Mouse (Mus musculus): ENCODE measurements at regions not wholly inside any gene's neighbourhood (a gene's known extent, or its start where the extent isn't known, plus 50 kb on each side); places are given as distances from the start of the nearest gene placed in this dataset.
A peak's percentile ranks its signal among the peaks of the same experiment; 100 is the strongest.

- 63% methylated on average over 10 of the region's 10 CpGs for WGBS
- H3K4me3 ChIP-seq (replicated peaks): no peak overlapping the region
- H3K27ac ChIP-seq: no peak overlapping the region
- H3K4me1 ChIP-seq: no peaks in the 10 kb centered on the region
- H3K27me3 ChIP-seq: no peaks in the 10 kb centered on the region
- no peak overlapping the region for H3K4me2 ChIP-seq
- no peaks in the 10 kb centered on the region for H3K36me3 ChIP-seq
- no peak overlapping the region for H3K9ac ChIP-seq
- ATAC-seq (replicated peaks; ENCODE audit: low FRiP score): no peak
- H3K9me3 ChIP-seq (replicated peaks): no peaks in the 10 kb centered on the region
Measured at GRCm38 (mm10) chr1:185111347-185112016, 92.4 kb upstream of the Rab3gap2 start.

- no peak for ATAC-seq (replicated peaks; ENCODE audit: low FRiP score)
- WGBS: 54% methylated on average over 7 of the region's 7 CpGs
- no peak overlapping the region for H3K4me2 ChIP-seq
- H3K9ac ChIP-seq: no peak overlapping the region
- H3K36me3 ChIP-seq: no peaks in the 10 kb centered on the region
- H3K27me3 ChIP-seq: no peaks in the 10 kb centered on the region
- H3K27ac ChIP-seq: no peak overlapping the region
- 0 out of 2 replicates have a peak, but pooled peaks cover 3% of the 10 kb centered on the region for H3K4me1 ChIP-seq
- H3K9me3 ChIP-seq (replicated peaks): no peaks in the 10 kb centered on the region
- H3K4me3 ChIP-seq (replicated peaks): no peak overlapping the region
Measured at GRCm38 (mm10) chr1:185104945-185105884, 98.7 kb upstream of the Rab3gap2 start.

- Histone ChIP-seq H3K27me3 (peaks cover 4% of the 10 kb centered on the region; the same call in 1 of the 2 replicates), H3K9ac (no peak overlapping the region), H3K4me3 (replicated peaks) (no peak overlapping the region), H3K4me2 (no peak overlapping the region), H3K9me3 (replicated peaks) (no peaks in the 10 kb centered on the region), H3K36me3 (no peaks in the 10 kb centered on the region), H3K4me1 (0 out of 2 replicates have a peak, but pooled peaks cover 7% of the 10 kb centered on the region), H3K27ac (no peak overlapping the region)
- no peak for ATAC-seq (replicated peaks; ENCODE audit: low FRiP score)
- 62% methylated on average over 4 of the region's 4 CpGs for WGBS
Measured at GRCm38 (mm10) chr1:185103803-185104202, 100.1 kb upstream of the Rab3gap2 start.

- Histone ChIP-seq H3K4me2 (no peak overlapping the region), H3K27me3 (peaks cover 4% of the 10 kb centered on the region; the same call in 1 of the 2 replicates), H3K9me3 (replicated peaks) (no peaks in the 10 kb centered on the region), H3K36me3 (no peaks in the 10 kb centered on the region), H3K27ac (no peak overlapping the region), H3K4me3 (replicated peaks) (no peak overlapping the region), H3K4me1 (0 out of 2 replicates have a peak, but pooled peaks cover 10% of the 10 kb centered on the region), H3K9ac (no peak overlapping the region)
- 37% methylated on average over 18 of the region's 18 CpGs for WGBS
- no peak for ATAC-seq (replicated peaks; ENCODE audit: low FRiP score)
Measured at GRCm38 (mm10) chr1:185098975-185099958, 99.9 kb upstream of the Mark1 start.

GRCm38 (mm10) chr1:185098195-185098974 lies 99.0 kb upstream of the Mark1 start:
- Histone ChIP-seq H3K9ac (no peak overlapping the region), H3K9me3 (replicated peaks) (no peaks in the 10 kb centered on the region), H3K4me2 (peak overlapping the region; percentile 5; the same call in 1 of the 2 replicates), H3K4me1 (0 out of 2 replicates have a peak, but pooled peaks cover 10% of the 10 kb centered on the region), H3K27ac (no peak overlapping the region), H3K36me3 (no peaks in the 10 kb centered on the region), H3K27me3 (peaks cover 4% of the 10 kb centered on the region; the same call in 1 of the 2 replicates), H3K4me3 (replicated peaks) (no peak overlapping the region)
- 16% methylated on average over 17 of the region's 17 CpGs for WGBS
- no peak for ATAC-seq (replicated peaks; ENCODE audit: low FRiP score)

GRCm38 (mm10) chr1:185096741-185097140 lies 97.4 kb upstream of the Mark1 start:
- Histone ChIP-seq H3K27me3 (peaks cover 4% of the 10 kb centered on the region; the same call in 1 of the 2 replicates), H3K4me2 (no peak overlapping the region), H3K9me3 (replicated peaks) (no peaks in the 10 kb centered on the region), H3K4me1 (peaks cover 15% of the 10 kb centered on the region), H3K27ac (no peak overlapping the region), H3K36me3 (no peaks in the 10 kb centered on the region), H3K4me3 (replicated peaks) (no peak overlapping the region), H3K9ac (no peak overlapping the region)
- WGBS: 89% methylated on average over 4 of the region's 4 CpGs
- ATAC-seq (replicated peaks; ENCODE audit: low FRiP score): no peak

- no peak overlapping the region for H3K4me3 ChIP-seq (replicated peaks)
- 92% methylated on average over 5 of the region's 5 CpGs for WGBS
- ATAC-seq (replicated peaks; ENCODE audit: low FRiP score): no peak
- no peaks in the 10 kb centered on the region for H3K27me3 ChIP-seq
- H3K9ac ChIP-seq: no peak overlapping the region
- no peaks in the 10 kb centered on the region for H3K36me3 ChIP-seq
- H3K4me2 ChIP-seq: no peak overlapping the region
- no peak overlapping the region for H3K27ac ChIP-seq
- H3K9me3 ChIP-seq (replicated peaks): no peaks in the 10 kb centered on the region
- H3K4me1 ChIP-seq: peaks cover 9% of the 10 kb centered on the region
Measured at GRCm38 (mm10) chr1:185092757-185093156, 93.4 kb upstream of the Mark1 start.

GRCm38 (mm10) chr1:185091816-185092558 lies 92.6 kb upstream of the Mark1 start:
- no peaks in the 10 kb centered on the region for H3K27me3 ChIP-seq
- peak overlapping the region; percentile 35 for H3K4me2 ChIP-seq
- no peak overlapping the region for H3K27ac ChIP-seq
- H3K4me3 ChIP-seq (replicated peaks): no peak overlapping the region
- WGBS: 37% methylated on average over 21 of the region's 21 CpGs
- no peaks in the 10 kb centered on the region for H3K9me3 ChIP-seq (replicated peaks)
- H3K9ac ChIP-seq: no peak overlapping the region
- no peaks in the 10 kb centered on the region for H3K36me3 ChIP-seq
- ATAC-seq (replicated peaks; ENCODE audit: low FRiP score): 0 out of 2 replicates have a peak, but pooled peaks have one; percentile 70
- peaks cover 9% of the 10 kb centered on the region for H3K4me1 ChIP-seq

- no peaks in the 10 kb centered on the region for H3K9me3 ChIP-seq (replicated peaks)
- H3K4me1 ChIP-seq: peaks cover 9% of the 10 kb centered on the region
- H3K4me3 ChIP-seq (replicated peaks): no peak overlapping the region
- H3K27ac ChIP-seq: no peak overlapping the region
- no peaks in the 10 kb centered on the region for H3K27me3 ChIP-seq
- no peak overlapping the region for H3K9ac ChIP-seq
- no peak overlapping the region for H3K4me2 ChIP-seq
- no peak for ATAC-seq (replicated peaks; ENCODE audit: low FRiP score)
- WGBS: 83% methylated on average over 2 of the region's 2 CpGs
- no peaks in the 10 kb centered on the region for H3K36me3 ChIP-seq
Measured at GRCm38 (mm10) chr1:185089196-185089595, 89.8 kb upstream of the Mark1 start.

- Histone ChIP-seq H3K9me3 (replicated peaks) (no peaks in the 10 kb centered on the region), H3K27ac (no peak overlapping the region), H3K27me3 (no peaks in the 10 kb centered on the region), H3K36me3 (no peaks in the 10 kb centered on the region), H3K4me2 (no peak overlapping the region), H3K4me1 (no peaks in the 10 kb centered on the region), H3K4me3 (replicated peaks) (no peak overlapping the region), H3K9ac (no peak overlapping the region)
- WGBS: 71% methylated on average over 5 of the region's 5 CpGs
- no peak for ATAC-seq (replicated peaks; ENCODE audit: low FRiP score)
Measured at GRCm38 (mm10) chr1:185083191-185083590, 83.8 kb upstream of the Mark1 start.

Measured in kidney, embryonic 15.5 days (tissue).